ENCODE assay signal across 8 mouse cellular contexts in the genomic region with DNA sequence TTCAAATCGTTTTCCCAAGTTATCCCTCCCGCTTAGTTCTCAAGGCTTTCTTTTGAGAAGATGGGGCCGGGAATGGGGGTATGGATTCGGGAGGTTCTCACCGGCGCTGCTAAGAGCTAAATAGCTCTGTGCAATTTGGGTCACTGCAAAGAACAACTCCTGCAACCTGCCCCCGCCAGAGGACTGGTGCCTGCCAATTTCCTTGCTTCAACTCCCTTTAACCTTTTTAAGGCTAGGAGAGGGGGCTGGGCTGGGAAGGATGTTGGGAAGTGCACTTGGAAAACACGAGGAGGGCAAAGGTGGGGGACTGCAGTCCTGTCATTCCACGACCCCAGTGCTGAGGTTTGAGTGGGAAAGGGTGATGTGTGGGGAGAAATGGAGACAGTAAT. TPM values are rescaled to one million over a fixed set of nuclear protein-coding genes. Genes with fewer than 3 reads are reported as not detected.
DNase-seq lines count a peak whose midpoint lies in the region; ATAC-seq lines count a peak whose summit lies in the region.

No protein-coding gene starts in this region.

- peaks cover 2% of the 10 kb centered on the region; the same call in 1 of the 2 replicates for H3K4me1 ChIP-seq in forebrain, embryonic 11.5 days (replicated peaks; ENCODE audit: control insufficient read depth, insufficient read depth, low read length)
- peaks cover 51% of the 10 kb centered on the region for H3K4me1 ChIP-seq in hindbrain, embryonic 15.5 days (replicated peaks)
- H3K4me1 ChIP-seq in liver, embryonic 11.5 days (replicated peaks; ENCODE audit: control insufficient read depth, insufficient read depth, low read length), result peaks cover 15% of the 10 kb centered on the region
- peaks cover 28% of the 10 kb centered on the region for H3K4me1 ChIP-seq in neural tube, embryonic 14.5 days (ENCODE audit: control insufficient read depth, insufficient read depth, low read length)

- WGBS in forebrain, embryonic 11.5 days, result under 1% methylated on average over 9 of the region's 9 CpGs
- 0% methylated on average over 9 of the region's 9 CpGs for WGBS in hindbrain, embryonic 15.5 days
- WGBS in liver, embryonic 11.5 days, result 0% methylated on average over 9 of the region's 9 CpGs
- WGBS in neural tube, embryonic 14.5 days, result under 1% methylated on average over 9 of the region's 9 CpGs

- peak overlapping the region; percentile 82 for H3K4me3 ChIP-seq in forebrain, embryonic 11.5 days (ENCODE audit: low read depth, low read length)
- H3K4me3 ChIP-seq in hindbrain, embryonic 15.5 days, result peak overlapping the region; percentile 73
- peak overlapping the region; percentile 74 for H3K4me3 ChIP-seq in liver, embryonic 11.5 days (ENCODE audit: low read depth, low read length)
- peak overlapping the region; percentile 79 for H3K4me3 ChIP-seq in neural tube, embryonic 14.5 days (ENCODE audit: low read depth, low read length)

- intact Hi-C loops in left cerebral cortex, postnatal 25 days (cut with DNase I), result loop anchor here (1.0 to 10.0 kb wide), 5 partner anchors 35 to 181 kb away; partner anchors contain the start of genes Ccdc90b, Ddias, Pcf11 and Prcp

- peak overlapping the region; percentile 98 for H3K9ac ChIP-seq in forebrain, embryonic 11.5 days (ENCODE audit: low read length)
- peak overlapping the region; percentile 65 for H3K9ac ChIP-seq in hindbrain, embryonic 15.5 days
- H3K9ac ChIP-seq in liver, embryonic 11.5 days (ENCODE audit: low read depth, low read length), result peak overlapping the region; percentile 66
- peak overlapping the region; percentile 96 for H3K9ac ChIP-seq in neural tube, embryonic 14.5 days (replicated peaks; ENCODE audit: low read depth, low read length)

- peak overlapping the region; percentile 84 for H3K4me2 ChIP-seq in forebrain, embryonic 11.5 days (ENCODE audit: low read depth, low read length, severe bottlenecking)
- peak overlapping the region; percentile 72 for H3K4me2 ChIP-seq in hindbrain, embryonic 15.5 days
- H3K4me2 ChIP-seq in liver, embryonic 11.5 days, result peak overlapping the region; percentile 93
- peak overlapping the region; percentile 81 for H3K4me2 ChIP-seq in neural tube, embryonic 14.5 days (ENCODE audit: low read depth, low read length)

- peak; percentile 48 for ATAC-seq in forebrain, embryonic 11.5 days (replicated peaks; ENCODE audit: low FRiP score)
- ATAC-seq in hindbrain, embryonic 15.5 days (ENCODE audit: low FRiP score, low read depth), result peak; percentile 51
- ATAC-seq in liver, embryonic 11.5 days (replicated peaks; ENCODE audit: low FRiP score), result peak; percentile 10; the same call in 1 of the 2 replicates
- peak; percentile 28 for ATAC-seq in neural tube, embryonic 14.5 days (ENCODE audit: low read depth)
- no peak for ATAC-seq in megakaryocyte progenitor cell, adult 5-6 weeks (replicated peaks; ENCODE audit: poor library complexity)

- no peaks in the 10 kb centered on the region for H3K9me3 ChIP-seq in forebrain, embryonic 11.5 days (ENCODE audit: control insufficient read depth, low read length)
- H3K9me3 ChIP-seq in hindbrain, embryonic 15.5 days, result no peaks in the 10 kb centered on the region
- no peaks in the 10 kb centered on the region for H3K9me3 ChIP-seq in liver, embryonic 11.5 days (ENCODE audit: control insufficient read depth, low read length)
- H3K9me3 ChIP-seq in neural tube, embryonic 14.5 days (ENCODE audit: control insufficient read depth, low read length), result no peaks in the 10 kb centered on the region

- H3K36me3 ChIP-seq in forebrain, embryonic 11.5 days (ENCODE audit: control insufficient read depth, insufficient read depth, low read length), result no peaks in the 10 kb centered on the region; the same call in 1 of the 2 replicates
- H3K36me3 ChIP-seq in hindbrain, embryonic 15.5 days, result 0 out of 2 replicates have a peak, but pooled peaks cover 3% of the 10 kb centered on the region
- peaks cover 3% of the 10 kb centered on the region; the same call in 1 of the 2 replicates for H3K36me3 ChIP-seq in liver, embryonic 11.5 days (ENCODE audit: control insufficient read depth, insufficient read depth, low read length)
- 0 out of 2 replicates have a peak, but pooled peaks cover 9% of the 10 kb centered on the region for H3K36me3 ChIP-seq in neural tube, embryonic 14.5 days (ENCODE audit: control insufficient read depth, insufficient read depth, low read length)

- H3K27ac ChIP-seq in forebrain, embryonic 11.5 days (ENCODE audit: low read depth, low read length), result peak overlapping the region; percentile 55
- H3K27ac ChIP-seq in hindbrain, embryonic 15.5 days (replicated peaks), result peak overlapping the region; percentile 78
- H3K27ac ChIP-seq in liver, embryonic 11.5 days (ENCODE audit: low read depth, low read length), result peak overlapping the region; percentile 32; the same call in 1 of the 2 replicates
- peak overlapping the region; percentile 90 for H3K27ac ChIP-seq in neural tube, embryonic 14.5 days (ENCODE audit: low read depth, low read length)

- H3K27me3 ChIP-seq in forebrain, embryonic 11.5 days (ENCODE audit: control insufficient read depth, insufficient read depth, low read length), result no peaks in the 10 kb centered on the region
- H3K27me3 ChIP-seq in hindbrain, embryonic 15.5 days, result no peaks in the 10 kb centered on the region
- no peaks in the 10 kb centered on the region; the same call in none of the 2 replicates for H3K27me3 ChIP-seq in liver, embryonic 11.5 days (replicated peaks; ENCODE audit: control insufficient read depth, insufficient read depth, low read length)
- H3K27me3 ChIP-seq in neural tube, embryonic 14.5 days (ENCODE audit: control insufficient read depth, insufficient read depth, low read length), result no peaks in the 10 kb centered on the region

- peak; percentile 28 for DNase-seq in left cerebral cortex, adult 11 months (ENCODE audit: low spot score)
- no peak for DNase-seq in left cerebral cortex, postnatal 25 days (ENCODE audit: low spot score in 2 of 2)
- peak; percentile 38 for DNase-seq in adrenal gland, adult 8-10 months
- DNase-seq in forebrain, embryonic 11.5 days (ENCODE audit: low spot score), result peak; percentile 66
- DNase-seq in liver, embryonic 11.5 days (ENCODE audit: low spot score), result peak; percentile 44

RNA-seq across cellular contexts. Expression of gene Rab30, which starts 0.5 kb away (rescaled TPM):
- 10 to 100 TPM; 40.4 to 41.8 TPM for total RNA-seq in left cerebral cortex, postnatal 25 days (2021)
- total RNA-seq in adrenal gland, adult 8-10 months (2022), result 1 to 10 TPM; 4.6 to 8.5 (median 6.4) TPM
- 18.2 and 19.1 TPM in 2 replicates for polyA plus RNA-seq in forebrain, embryonic 11.5 days (2014; fragmentation: Nextera tagmentation; extraction: Ambion mirVana)
- 18.6 and 21.1 TPM in 2 replicates for polyA plus RNA-seq in hindbrain, embryonic 15.5 days (2015; fragmentation: Nextera tagmentation; extraction: Ambion mirVana)
- 4.6 and 6.4 TPM in 2 replicates for polyA plus RNA-seq in liver, embryonic 11.5 days (2014; fragmentation: Nextera tagmentation; extraction: Ambion mirVana)
- 28.5 and 34.7 TPM in 2 replicates for polyA plus RNA-seq in neural tube, embryonic 14.5 days (2014; fragmentation: Nextera tagmentation; extraction: Ambion mirVana)
- total RNA-seq in megakaryocyte progenitor cell, adult 5-6 weeks (2015), result 0.81 and 0.90 TPM in 2 replicates
- total RNA-seq in megakaryocyte progenitor cell, adult 5-6 weeks (2017), result 0.08 and 0.41 TPM in 2 replicates

Comparison
In these comparisons a context has a peak if more than half of its experiments do, and no peak if none do; other contexts are left out.
1. DNase-seq: peak in left cerebral cortex, adult 11 months (single experiment), adrenal gland, adult 8-10 months (single experiment), forebrain, embryonic 11.5 days (single experiment) and liver, embryonic 11.5 days (single experiment); none in left cerebral cortex, postnatal 25 days (0 of 2).
2. H3K27ac ChIP-seq: peak in every context shown above with its lines; median percentile 90 in neural tube, embryonic 14.5 days; 78 in hindbrain, embryonic 15.5 days; 55 in forebrain, embryonic 11.5 days; 32 in liver, embryonic 11.5 days.
3. Peak in every context shown above with its lines, with median percentiles within 50 percentile points of each other: H3K4me2 ChIP-seq, H3K4me3 ChIP-seq and H3K9ac ChIP-seq.